Mouse (Mus musculus) liver, adult 2 months (tissue): ENCODE results near the gene Nhlrc1.

Experiments used
- CTCF ChIP-seq: fragments of 200-500 bp; IDR thresholded peaks from 2 replicates; pipeline ENCODE4 v1.5.1; 2011; ENCODE audit warnings: low read depth, low read length, control low read depth
- POLR2A ChIP-seq: fragments of 200-500 bp; IDR thresholded peaks from 2 replicates; pipeline ENCODE4 v1.6.1; 2011; ENCODE audit warnings: low read length, control low read depth; ENCODE audit not compliant: insufficient read depth; ENCODE audit errors: extremely low read depth

DNA sequence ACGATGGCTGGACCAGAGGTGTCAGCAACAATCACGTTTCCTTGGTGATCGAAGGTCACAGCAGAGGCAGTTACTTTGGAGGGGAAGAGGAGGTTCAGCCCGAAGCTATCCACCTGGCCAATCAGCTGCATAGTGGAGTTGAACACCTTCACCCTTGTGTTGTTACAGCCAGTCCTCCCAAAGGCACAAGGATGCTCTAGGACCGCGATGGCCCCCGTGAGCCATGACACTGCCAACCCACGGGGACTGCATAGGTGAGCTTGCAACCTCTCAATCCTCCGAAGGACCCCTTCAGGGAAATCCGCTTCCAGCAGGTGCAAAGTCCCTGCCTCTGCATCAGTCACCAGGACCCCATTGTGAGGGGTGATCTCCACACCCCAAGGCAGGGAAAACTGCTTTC, 910 bp downstream of the Nhlrc1 start:
- TF ChIP-seq POLR2A = no peak
- no peak for TF ChIP-seq CTCF
